Mouse (Mus musculus): ENCODE results near the gene Apoe. TPM values are rescaled to one million over a fixed set of nuclear protein-coding genes. Genes with fewer than 3 reads are reported as not detected.
A peak's percentile ranks its signal among the peaks of the same experiment; 100 is the strongest.

Gene Apoe
- polyA plus RNA-seq (2012; rRNA removed) = 4,294 and 4,561 TPM in 2 replicates

DNA sequence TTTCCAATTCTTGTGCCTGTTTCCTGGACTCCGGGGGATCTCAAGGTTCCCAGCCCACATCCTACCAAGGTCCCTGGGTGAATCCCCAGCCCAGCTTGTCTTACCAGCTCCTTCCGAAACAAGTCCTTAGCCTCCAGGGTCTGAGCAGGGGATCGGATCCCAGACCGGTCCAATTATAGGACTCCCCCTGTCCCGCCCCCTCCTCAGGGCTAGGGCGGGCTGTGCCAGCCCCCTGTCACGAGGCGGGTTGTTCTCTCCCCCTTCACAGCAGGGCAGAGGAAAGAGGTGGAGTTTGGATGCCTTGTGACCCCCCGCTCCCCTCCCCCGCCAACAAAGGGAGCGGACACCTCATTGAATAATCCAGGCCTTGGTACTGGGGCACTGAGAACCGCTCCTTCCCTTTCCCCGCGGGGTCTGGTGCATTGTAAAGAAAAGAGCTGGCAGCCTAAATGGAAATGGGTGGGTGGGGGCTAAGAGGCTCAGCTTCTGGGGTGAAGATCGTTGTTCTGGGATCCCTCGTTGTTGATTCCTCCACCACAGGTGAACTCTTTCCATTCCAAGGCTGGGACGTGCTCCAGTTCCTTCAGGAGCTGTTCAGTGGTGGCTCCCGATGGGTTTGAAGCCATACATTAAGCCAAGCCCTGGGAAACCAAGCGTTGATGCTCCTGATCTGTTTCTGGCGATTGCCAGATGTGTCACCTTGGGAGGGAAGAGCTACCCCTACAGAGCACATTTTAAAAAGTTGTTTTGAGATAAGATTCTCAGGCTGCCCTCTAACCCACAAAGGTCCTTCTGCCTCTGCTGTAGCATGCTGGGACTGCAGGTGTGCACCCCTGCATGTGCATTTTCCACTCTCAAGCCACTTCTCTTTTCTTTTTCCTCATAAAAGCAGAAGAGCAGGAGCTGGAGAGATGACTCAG, at the start of gene Apoe:
TSS of gene Apoe (minus strand) at position 282 of the 920 bp plus-strand sequence.
- peak within 1 kb of the TSS; percentile 62; the same call in 1 of the 2 replicates for H3K27ac ChIP-seq (ENCODE audit: insufficient read depth, low read length)
- TF ChIP-seq CTCF (IDR thresholded peaks at IDR 0.05; ENCODE audit: extremely low read depth, insufficient read depth, low read length) = no peak
- TF ChIP-seq POLR2A (IDR thresholded peaks at IDR 0.05; ENCODE audit: extremely low read depth, insufficient read depth, low read length) = peak; percentile 83
- peak within 1 kb of the TSS; percentile 28 for H3K4me3 ChIP-seq (ENCODE audit: insufficient read depth, low read length)
- peaks cover 4% of the 10 kb centered on the region; the same call in 1 of the 2 replicates for H3K4me1 ChIP-seq (ENCODE audit: control insufficient read depth, insufficient read depth, low read length)

- peak overlapping the region; percentile 51; the same call in 1 of the 2 replicates for H3K4me3 ChIP-seq (ENCODE audit: insufficient read depth, low read length)
- H3K4me1 ChIP-seq (ENCODE audit: control insufficient read depth, insufficient read depth, low read length) = no peaks in the 10 kb centered on the region
- TF ChIP-seq POLR2A (IDR thresholded peaks at IDR 0.05; ENCODE audit: extremely low read depth, insufficient read depth, low read length) (no peak), CTCF (IDR thresholded peaks at IDR 0.05; ENCODE audit: extremely low read depth, insufficient read depth, low read length) (no peak)
- no peak overlapping the region for H3K27ac ChIP-seq (ENCODE audit: insufficient read depth, low read length)
Measured at GRCm38 (mm10) chr7:19747420-19748218, 48.6 kb upstream of the Apoe start.

GRCm38 (mm10) chr7:19746426-19747201, 47.6 kb upstream of the Apoe start:
- TF ChIP-seq POLR2A (IDR thresholded peaks at IDR 0.05; ENCODE audit: extremely low read depth, insufficient read depth, low read length) (no peak), CTCF (IDR thresholded peaks at IDR 0.05; ENCODE audit: extremely low read depth, insufficient read depth, low read length) (no peak)
- Histone ChIP-seq H3K4me1 (ENCODE audit: control insufficient read depth, insufficient read depth, low read length) (no peaks in the 10 kb centered on the region), H3K4me3 (ENCODE audit: insufficient read depth, low read length) (no peak overlapping the region), H3K27ac (ENCODE audit: insufficient read depth, low read length) (no peak overlapping the region)

DNA sequence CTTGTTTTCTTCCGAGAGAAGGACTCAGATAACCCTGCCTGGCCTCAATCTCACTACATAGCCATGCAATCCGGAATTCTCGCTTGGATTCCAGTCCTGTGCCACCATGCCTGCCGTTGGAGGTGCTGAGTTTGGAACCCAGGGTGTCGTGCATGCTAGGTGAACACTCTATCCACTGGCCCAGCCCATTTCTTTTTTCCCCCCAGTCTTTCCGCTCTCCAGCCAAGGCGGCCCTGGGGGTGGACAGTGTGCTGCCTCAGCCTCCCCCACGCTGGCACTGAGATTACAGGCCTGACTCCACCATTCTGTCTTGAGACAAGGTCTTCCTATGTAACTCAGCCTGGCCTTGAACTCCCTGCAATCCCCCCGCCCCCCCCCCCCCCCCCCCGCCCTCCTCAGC, 47.0 kb upstream of the Apoe start:
- no peaks in the 10 kb centered on the region for H3K4me1 ChIP-seq (ENCODE audit: control insufficient read depth, insufficient read depth, low read length)
- no peak overlapping the region for H3K4me3 ChIP-seq (ENCODE audit: insufficient read depth, low read length)
- TF ChIP-seq POLR2A (IDR thresholded peaks at IDR 0.05; ENCODE audit: extremely low read depth, insufficient read depth, low read length) (no peak), CTCF (IDR thresholded peaks at IDR 0.05; ENCODE audit: extremely low read depth, insufficient read depth, low read length) (no peak)
- no peak overlapping the region for H3K27ac ChIP-seq (ENCODE audit: insufficient read depth, low read length)

- Histone ChIP-seq H3K4me1 (ENCODE audit: control insufficient read depth, insufficient read depth, low read length) (no peaks in the 10 kb centered on the region), H3K4me3 (ENCODE audit: insufficient read depth, low read length) (no peak overlapping the region), H3K27ac (ENCODE audit: insufficient read depth, low read length) (no peak overlapping the region)
- no peak for TF ChIP-seq CTCF (IDR thresholded peaks at IDR 0.05; ENCODE audit: extremely low read depth, insufficient read depth, low read length)
- TF ChIP-seq POLR2A (IDR thresholded peaks at IDR 0.05; ENCODE audit: extremely low read depth, insufficient read depth, low read length) = no peak
Measured at GRCm38 (mm10) chr7:19744590-19745385, 45.8 kb upstream of the Apoe start.

DNA sequence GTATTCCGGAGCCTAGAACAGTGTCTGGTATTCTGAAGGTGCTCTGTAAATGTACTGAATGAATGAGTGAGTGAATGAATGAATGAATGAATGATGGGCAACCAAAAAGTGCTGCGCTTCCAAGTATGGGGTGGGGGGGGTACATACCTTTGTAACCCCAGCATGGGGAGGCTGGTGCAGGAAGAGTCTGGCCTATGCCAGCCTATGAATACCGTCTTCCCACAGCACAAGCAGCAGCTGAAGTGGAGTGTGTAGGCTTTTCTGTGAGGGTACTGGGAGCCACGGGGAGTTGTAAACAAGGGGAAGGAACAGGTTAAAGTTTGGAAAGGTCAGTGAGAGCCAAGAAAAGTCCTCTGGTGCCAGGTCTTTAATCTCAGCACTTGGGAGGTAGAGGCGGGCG, 44.8 kb upstream of the Apoe start:
- Histone ChIP-seq H3K4me3 (ENCODE audit: insufficient read depth, low read length) (no peak overlapping the region), H3K4me1 (ENCODE audit: control insufficient read depth, insufficient read depth, low read length) (no peaks in the 10 kb centered on the region), H3K27ac (ENCODE audit: insufficient read depth, low read length) (no peak overlapping the region)
- TF ChIP-seq CTCF (IDR thresholded peaks at IDR 0.05; ENCODE audit: extremely low read depth, insufficient read depth, low read length) = no peak
- TF ChIP-seq POLR2A (IDR thresholded peaks at IDR 0.05; ENCODE audit: extremely low read depth, insufficient read depth, low read length) = no peak

DNA sequence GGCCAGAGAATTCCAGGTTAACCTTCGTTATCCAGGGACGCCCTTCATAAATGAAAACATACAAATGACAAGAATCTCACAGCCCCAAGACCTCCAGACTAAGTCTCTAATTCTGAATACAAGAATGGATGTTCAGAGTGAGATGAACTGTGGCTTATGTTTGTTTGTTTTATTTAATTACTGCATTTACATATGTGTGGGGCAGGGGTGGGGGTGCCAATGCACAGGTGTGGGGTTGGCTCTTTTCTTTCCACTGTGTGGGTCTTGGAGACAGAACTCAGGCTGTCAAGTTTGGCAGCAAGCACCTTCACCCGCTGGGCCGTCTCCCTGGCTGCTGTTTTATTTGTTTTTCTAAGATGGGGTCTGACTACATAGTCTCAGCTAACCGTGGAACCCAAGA, 43.5 kb upstream of the Apoe start:
- Histone ChIP-seq H3K27ac (ENCODE audit: insufficient read depth, low read length) (no peak overlapping the region), H3K4me3 (ENCODE audit: insufficient read depth, low read length) (no peak overlapping the region), H3K4me1 (ENCODE audit: control insufficient read depth, insufficient read depth, low read length) (no peaks in the 10 kb centered on the region)
- no peak for TF ChIP-seq CTCF (IDR thresholded peaks at IDR 0.05; ENCODE audit: extremely low read depth, insufficient read depth, low read length)
- TF ChIP-seq POLR2A (IDR thresholded peaks at IDR 0.05; ENCODE audit: extremely low read depth, insufficient read depth, low read length) = no peak

DNA sequence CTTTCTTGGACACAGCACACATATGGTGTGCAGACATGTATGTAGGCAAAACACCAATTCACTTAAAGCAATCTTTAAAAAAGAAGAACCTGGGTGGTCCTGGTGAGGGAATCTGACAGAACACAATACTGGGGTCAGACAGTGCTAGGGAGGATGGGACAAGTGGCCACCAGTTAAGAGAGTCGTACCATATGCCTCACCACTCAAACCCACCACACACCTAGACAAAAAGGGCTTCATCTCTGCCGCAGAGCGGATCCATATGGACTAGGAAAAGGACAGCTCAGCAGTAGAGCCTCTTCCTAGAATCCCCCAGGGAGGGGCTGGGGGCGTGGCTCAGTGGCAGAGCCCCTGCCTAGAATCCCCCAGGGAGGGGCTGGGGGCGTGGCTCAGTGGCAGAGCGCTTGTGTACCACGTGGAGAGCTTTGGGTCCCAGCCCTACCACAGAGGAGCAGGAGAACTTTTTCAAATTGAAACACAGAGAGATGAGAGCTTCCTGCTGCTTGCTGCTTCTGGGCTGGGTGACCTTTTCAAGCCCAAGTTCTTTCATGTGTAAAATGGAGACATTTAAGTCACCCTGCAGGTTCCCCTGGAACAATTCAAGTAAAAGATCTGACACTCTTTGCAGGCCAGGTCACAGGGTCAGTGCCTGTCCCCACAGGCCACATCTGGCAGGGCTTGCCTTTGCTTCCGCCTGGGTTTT, 42.5 kb upstream of the Apoe start:
- H3K27ac ChIP-seq (ENCODE audit: insufficient read depth, low read length) = no peak overlapping the region
- H3K4me1 ChIP-seq (ENCODE audit: control insufficient read depth, insufficient read depth, low read length) = no peaks in the 10 kb centered on the region
- no peak for TF ChIP-seq POLR2A (IDR thresholded peaks at IDR 0.05; ENCODE audit: extremely low read depth, insufficient read depth, low read length)
- TF ChIP-seq CTCF (IDR thresholded peaks at IDR 0.05; ENCODE audit: extremely low read depth, insufficient read depth, low read length) = no peak
- H3K4me3 ChIP-seq (ENCODE audit: insufficient read depth, low read length) = no peak overlapping the region
